Mouse (Mus musculus) telencephalon, adult 2 months (tissue): Measurements from ENCODE around the gene Gm8797.
"Not testable (repeated sequence)": the region's sequence is repeated elsewhere in the genome, so short reads cannot be mapped to it uniquely, and the experiment has no call there.

Source experiments
- DNase-seq: peaks from one replicate; pipeline ENCODE4 v3.0.0-alpha.2; 2011; ENCODE audit warnings: low read depth, low spot score

The Gm8797 gene

DNA sequence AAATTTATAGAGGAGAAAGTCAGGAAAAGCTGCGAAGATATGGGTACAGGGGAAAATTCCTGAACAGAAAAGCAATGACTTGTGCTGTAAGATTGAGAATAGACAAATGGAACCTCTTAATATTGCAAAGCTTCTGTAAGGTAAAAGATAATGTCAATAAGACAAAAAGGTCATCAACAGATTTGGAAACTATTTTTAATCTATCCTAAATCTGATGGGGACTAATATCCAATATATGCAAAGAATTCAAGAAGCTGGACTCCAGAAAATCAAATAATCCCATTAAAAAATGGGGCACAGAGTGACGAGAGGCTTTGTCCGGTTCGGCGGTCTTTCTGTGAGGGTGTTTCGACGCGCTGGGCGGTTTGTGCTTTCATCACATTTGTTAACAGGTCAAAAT, at the start of gene Gm8797:
Gene Gm8797, plus strand, starts transcription at position 301 of the 400 bp plus-strand sequence.
- not testable (repeated sequence) for DNase-seq

DNA sequence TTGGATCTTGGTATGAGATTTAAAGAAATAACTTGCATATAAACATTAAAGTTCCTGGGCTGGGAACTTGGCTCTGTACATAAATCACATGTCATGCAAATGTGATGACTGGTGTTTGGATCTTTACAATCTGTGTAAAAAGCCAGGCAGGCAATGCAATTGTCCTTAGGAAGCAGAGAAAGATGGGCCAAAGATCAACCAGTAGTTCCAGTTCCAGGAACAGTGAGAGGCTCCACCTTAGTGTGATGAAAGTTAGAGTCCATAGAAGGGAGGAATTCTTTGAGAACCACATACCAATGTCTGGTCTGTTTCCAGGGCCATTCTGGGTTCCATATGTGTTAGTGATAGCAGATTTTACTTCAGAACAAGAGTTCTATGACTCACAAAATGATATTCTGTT, 36.1 kb upstream of the Gm8797 start:
- no peak for DNase-seq

DNA sequence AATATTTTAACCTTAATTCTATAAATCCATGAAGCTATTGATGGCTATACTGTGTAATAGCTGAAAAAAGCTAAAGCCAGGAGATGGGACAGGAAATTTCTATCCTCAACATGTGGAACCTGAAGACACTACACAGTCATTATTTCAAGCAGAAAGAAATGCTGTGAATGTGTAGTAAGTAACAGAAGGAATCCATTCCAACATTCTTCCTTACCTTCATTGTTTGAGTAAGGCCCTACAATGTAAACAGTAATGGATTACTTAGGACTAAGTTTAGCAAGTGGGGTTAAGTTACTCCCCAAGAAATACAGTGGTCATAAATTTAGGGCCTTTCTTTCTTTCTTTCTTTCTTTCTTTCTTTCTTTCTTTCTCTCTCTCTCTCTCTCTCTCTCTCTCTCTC, 17.7 kb upstream of the Gm8797 start:
- no peak for DNase-seq

DNA sequence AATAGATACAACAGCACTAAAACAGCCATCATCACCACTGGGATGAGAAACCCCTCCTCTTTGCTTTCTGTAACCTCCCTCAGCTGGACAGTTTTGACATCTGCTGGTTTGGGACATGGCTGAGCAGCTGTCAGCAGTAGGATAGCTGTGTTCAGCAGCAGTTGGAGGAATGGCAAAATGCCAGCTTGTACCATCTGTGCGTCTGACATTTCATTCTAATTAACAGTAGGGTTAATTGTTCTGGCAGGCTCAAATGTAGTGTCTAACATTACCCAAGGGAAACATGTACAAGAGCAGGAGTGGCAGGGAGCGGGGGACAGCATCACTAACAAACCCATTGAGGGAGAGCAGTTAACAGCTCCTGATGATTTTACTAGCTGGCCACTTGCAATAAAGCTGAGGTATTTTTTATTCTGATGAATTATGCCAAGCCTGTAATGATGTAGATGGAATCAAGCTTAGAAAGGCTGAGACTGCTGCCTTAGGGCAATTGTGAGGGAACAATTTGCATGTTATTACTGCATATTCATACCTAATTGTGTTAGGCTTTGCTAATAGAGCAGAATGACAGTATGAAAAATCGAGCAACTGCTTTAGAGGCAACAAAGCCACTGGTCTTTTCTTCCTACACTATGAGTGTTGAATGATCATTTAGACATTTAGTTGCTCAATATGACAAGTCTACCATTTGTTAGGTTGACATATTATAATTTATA, 4.3 kb downstream of the Gm8797 start:
- DNase-seq, result peak; percentile 28

DNA sequence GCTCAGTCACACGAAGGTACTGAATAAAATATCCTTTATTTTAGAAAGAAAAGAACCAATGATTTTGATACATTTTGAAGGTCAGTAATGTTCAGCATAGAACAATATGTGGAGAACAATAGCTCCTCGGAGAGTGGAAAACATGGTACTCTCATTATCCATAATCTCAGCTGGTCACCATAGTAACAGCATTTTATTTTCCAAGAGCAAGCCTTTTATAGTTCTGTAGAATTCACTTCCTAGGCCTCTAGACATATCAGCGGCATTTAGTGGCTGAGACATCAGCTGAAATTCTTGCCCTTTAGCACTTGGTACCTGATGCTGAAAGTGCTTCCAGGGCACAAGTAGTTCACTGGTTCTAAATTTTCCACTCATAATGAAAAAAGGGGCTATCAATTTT, 15.7 kb downstream of the Gm8797 start:
- no peak for DNase-seq

DNA sequence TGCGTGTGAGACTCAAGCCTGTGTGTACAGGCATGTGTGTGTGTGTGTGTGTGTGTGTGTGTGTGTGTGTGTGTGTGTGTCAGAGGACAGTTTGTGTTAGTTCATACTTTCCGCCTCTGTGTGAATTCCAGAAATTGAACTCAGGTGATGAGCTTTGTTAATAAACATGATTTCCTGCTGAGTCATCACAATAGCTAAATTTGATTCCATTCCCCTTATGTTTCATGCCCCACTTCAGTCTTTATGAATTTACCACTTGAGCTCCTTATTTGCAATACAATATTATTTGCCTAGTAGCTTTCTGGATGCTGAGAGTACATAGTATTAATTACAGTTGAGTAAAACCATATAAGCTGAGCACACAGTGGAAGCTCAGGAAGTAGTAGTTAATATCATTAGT, 26.3 kb downstream of the Gm8797 start:
- DNase-seq, result no peak
